Mouse (Mus musculus) gastrocnemius, postnatal 10 days (tissue): Measurements from ENCODE around the gene Gbp10. TPM values are rescaled to one million over a fixed set of nuclear protein-coding genes. Genes with fewer than 3 reads are reported as not detected.
"Not testable (repeated sequence)": the region's sequence is repeated elsewhere in the genome, so short reads cannot be mapped to it uniquely, and the experiment has no call there.

Source experiments
- DNase-seq: peaks from one replicate; pipeline ENCODE4 v3.0.0; 2021; ENCODE audit warnings: mixed read lengths
- long read RNA-seq, 2 experiments: library from polyadenylated mRNA; stranded (forward); transcript quantifications; one replicate each; pipeline ENCODE4 v2.0.0; 2021
- total RNA-seq, 2 experiments: library from RNA; stranded (reverse); gene quantifications; 2 replicates each; pipeline ENCODE4 v1.2.3; 2021

Gene Gbp10
- total RNA-seq = under 1 TPM; 0.21 to 0.25 TPM
- long read RNA-seq, experiment 1 = 0 reads
- long read RNA-seq, experiment 2 = 0 reads

GRCm38 (mm10) chr5:105239483-105240047 is at the start of gene Gbp10:
Gbp10 (minus strand) TSS chr5:105239533.
- DNase-seq = peak; percentile 6

- DNase-seq = not testable (repeated sequence)
Measured at GRCm38 (mm10) chr5:105260673-105261072, 21.3 kb upstream of the Gbp10 start.

GRCm38 (mm10) chr5:105252491-105252890 is 13.2 kb upstream of the Gbp10 start:
- no peak for DNase-seq

- DNase-seq = not testable (repeated sequence)
Measured at GRCm38 (mm10) chr5:105244741-105245140, 5.4 kb upstream of the Gbp10 start.

- DNase-seq = peak; percentile 5
Measured at GRCm38 (mm10) chr5:105240982-105241381, 1.6 kb upstream of the Gbp10 start.

GRCm38 (mm10) chr5:105238402-105238801 is 931 bp downstream of the Gbp10 start:
- not testable (repeated sequence) for DNase-seq

- not testable (repeated sequence) for DNase-seq
Measured at GRCm38 (mm10) chr5:105236040-105236439, 3.3 kb downstream of the Gbp10 start.

GRCm38 (mm10) chr5:105208957-105209356 is 30.4 kb downstream of the Gbp10 start:
- not testable (repeated sequence) for DNase-seq

- DNase-seq = not testable (repeated sequence)
Measured at GRCm38 (mm10) chr5:105200791-105201355, 38.5 kb downstream of the Gbp10 start.

- not testable (repeated sequence) for DNase-seq
Measured at GRCm38 (mm10) chr5:105199149-105199548, 40.2 kb downstream of the Gbp10 start.

- DNase-seq = not testable (repeated sequence)
Measured at GRCm38 (mm10) chr5:105197915-105198560, 41.3 kb downstream of the Gbp10 start.

GRCm38 (mm10) chr5:105196308-105196707 is 43.0 kb downstream of the Gbp10 start:
- not testable (repeated sequence) for DNase-seq

GRCm38 (mm10) chr5:105192536-105192935 is 46.8 kb downstream of the Gbp10 start:
- not testable (repeated sequence) for DNase-seq

- DNase-seq = no peak
Measured at GRCm38 (mm10) chr5:105181446-105181845, 57.9 kb downstream of the Gbp10 start.

Other genes starting within 250 kb of the Gbp10 start
- gene Gbp9, start 100.0 kb downstream of the Gbp10 start, total RNA-seq = 1 to 10 TPM; 4.9 to 7.0 TPM
- under 1 TPM in 1 of 2 experiments, not detected in 1; 0.16 TPM for gene Gbp8, start 100.0 kb downstream of the Gbp10 start, total RNA-seq
- 1 to 10 TPM; 1.2 to 2.1 TPM for gene Gbp4, start 99.9 kb downstream of the Gbp10 start, total RNA-seq
- gene Gm43302, start 54.2 kb upstream of the Gbp10 start, total RNA-seq = under 1 TPM in 1 of 2 experiments, not detected in 1; 0.05 TPM
- gene Gbp6, start 54.2 kb upstream of the Gbp10 start, total RNA-seq = 1 to 10 TPM; 1.1 to 1.6 TPM
- 1 to 10 TPM; 6.9 to 7.0 TPM for gene Lrrc8b, start 176.2 kb upstream of the Gbp10 start, total RNA-seq